Mouse (Mus musculus) gastrocnemius, postnatal 14 days (tissue): ENCODE results near the gene Camkv. TPM values are rescaled to one million over a fixed set of nuclear protein-coding genes. Genes with fewer than 3 reads are reported as not detected.

ENCODE experiments used
- DNase-seq: peaks from one replicate; pipeline ENCODE4 v3.0.0; 2021; ENCODE audit warnings: mixed read lengths
- intact Hi-C: fragments of 180-260 bp; cut with DNase I; formaldehyde crosslinking; loops from one replicate; pipeline ENCODE4 v1.15.1; 2025; ENCODE audit warnings: low total_unique reads
- total RNA-seq, 2 experiments: library from RNA; stranded (reverse); gene quantifications; 2 replicates each; pipeline ENCODE4 v1.2.3; 2021

Camkv gene
- total RNA-seq, 2 experiments from 2014 or later, result 0.16 to 0.24 TPM

DNA sequence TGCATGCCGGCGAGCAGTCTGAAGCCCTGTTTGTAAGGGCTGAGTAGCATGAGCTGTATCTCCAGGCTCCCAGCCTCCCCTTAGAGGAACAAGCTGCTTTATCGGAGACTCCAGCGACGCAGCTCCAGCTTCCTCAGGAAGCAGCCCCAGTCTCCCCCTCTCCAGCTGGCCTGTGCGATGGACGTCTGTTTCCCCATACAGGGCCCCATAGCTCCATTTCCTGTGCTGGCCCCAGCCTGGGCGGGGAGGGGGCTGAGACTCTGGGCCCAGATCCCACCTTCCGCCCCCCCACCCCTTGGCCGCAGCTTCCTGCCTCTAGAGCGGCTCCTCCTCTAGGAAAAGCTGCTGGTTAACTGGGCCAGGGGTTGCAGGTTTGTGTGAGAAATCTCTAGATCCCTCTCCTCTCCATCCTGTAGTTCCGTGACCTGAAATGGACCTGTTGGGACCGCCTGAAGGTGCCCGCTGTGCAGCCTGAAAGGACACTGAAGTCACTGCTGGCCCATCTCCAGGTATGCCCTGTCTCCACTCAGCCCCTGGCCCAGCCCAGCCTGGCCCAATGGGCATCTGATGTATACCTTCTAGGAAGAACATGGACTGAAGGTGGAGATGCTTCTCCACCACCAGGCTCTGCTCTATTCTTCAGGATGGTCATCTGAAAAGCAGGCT is 47.3 kb downstream of the Camkv start, which contains the start of gene Gm20661:
Gene Gm20661 (plus strand): TSS at position 378 of the 666 bp plus-strand sequence.
- intact Hi-C loops, result no loop called here
- peak; percentile 82 for DNase-seq

DNA sequence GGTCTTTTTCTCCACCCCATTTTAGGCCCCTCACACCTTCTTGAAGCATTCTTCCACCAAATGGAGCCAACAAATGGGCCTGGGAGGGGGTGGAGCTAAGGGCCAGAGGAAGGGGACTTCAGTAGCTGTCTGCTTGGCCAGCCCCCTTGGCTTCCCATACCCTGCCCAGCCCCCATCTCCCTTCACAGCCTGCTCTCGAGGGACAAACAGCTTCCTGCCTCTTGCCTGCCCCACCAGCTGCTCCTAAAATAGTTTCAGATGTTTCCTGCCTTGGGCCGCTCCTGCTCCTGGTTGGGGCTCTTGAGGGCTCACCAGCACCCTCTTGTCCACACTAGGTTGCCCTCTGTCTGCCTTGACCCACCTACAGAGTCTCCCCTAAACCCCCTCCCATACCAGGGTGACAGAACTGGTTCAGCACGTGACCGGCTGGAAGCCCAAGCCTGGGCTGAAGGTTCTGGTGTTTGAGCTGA is 48.0 kb downstream of the Camkv start:
- peak; percentile 88 for DNase-seq
- intact Hi-C loops, result no loop called here

DNA sequence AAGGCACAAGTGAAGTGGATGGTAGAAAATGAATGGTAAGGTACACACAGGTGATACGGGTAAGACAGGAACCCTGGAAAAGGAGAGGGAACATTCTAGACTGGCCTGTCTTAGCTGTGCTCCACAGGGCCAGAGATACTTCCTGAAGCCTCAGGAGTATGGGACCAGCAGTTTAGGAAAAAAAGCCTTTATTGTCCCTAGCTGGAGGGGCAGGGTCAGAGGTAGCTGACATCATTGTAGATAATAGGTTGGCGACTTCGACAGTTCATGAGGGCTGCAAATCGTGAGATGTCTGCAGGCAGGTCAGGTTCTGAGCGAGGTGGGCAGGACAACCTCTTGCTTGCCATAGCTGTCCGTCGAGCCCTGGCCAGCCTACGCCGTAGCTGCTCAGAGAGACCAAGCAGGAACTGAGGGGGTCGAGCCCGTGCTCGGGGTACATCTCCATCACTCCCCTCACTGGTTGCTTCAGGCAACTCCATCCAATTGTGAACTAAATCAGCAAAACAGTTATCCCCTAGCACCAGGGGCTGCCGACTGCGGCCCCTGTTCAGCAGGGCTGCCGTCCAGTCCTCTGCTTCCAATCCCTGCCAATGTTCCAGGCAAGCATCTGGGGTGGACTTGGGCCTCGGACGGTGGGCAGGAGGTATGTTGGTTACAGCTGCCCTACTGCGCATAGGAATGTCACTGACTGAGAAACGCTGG is 48.7 kb downstream of the Camkv start:
- DNase-seq, result no peak
- intact Hi-C loops, result no loop called here

DNA sequence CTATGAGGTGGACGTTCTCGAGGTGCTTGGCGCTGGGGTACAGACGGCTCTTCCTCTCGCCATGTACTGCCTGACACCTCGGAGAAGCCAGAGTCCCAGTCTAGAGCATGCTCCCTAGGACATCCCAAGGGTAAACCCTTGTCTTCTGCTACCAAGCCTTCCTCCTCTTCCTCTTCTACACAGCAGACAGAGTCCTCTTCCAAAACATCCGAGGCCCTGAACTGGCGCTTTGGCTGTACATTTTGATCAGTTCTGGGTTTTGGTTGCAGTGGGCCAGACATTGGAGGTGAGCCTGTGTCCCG is 49.2 kb downstream of the Camkv start:
- no peak for DNase-seq
- intact Hi-C loops, result no loop called here

DNA sequence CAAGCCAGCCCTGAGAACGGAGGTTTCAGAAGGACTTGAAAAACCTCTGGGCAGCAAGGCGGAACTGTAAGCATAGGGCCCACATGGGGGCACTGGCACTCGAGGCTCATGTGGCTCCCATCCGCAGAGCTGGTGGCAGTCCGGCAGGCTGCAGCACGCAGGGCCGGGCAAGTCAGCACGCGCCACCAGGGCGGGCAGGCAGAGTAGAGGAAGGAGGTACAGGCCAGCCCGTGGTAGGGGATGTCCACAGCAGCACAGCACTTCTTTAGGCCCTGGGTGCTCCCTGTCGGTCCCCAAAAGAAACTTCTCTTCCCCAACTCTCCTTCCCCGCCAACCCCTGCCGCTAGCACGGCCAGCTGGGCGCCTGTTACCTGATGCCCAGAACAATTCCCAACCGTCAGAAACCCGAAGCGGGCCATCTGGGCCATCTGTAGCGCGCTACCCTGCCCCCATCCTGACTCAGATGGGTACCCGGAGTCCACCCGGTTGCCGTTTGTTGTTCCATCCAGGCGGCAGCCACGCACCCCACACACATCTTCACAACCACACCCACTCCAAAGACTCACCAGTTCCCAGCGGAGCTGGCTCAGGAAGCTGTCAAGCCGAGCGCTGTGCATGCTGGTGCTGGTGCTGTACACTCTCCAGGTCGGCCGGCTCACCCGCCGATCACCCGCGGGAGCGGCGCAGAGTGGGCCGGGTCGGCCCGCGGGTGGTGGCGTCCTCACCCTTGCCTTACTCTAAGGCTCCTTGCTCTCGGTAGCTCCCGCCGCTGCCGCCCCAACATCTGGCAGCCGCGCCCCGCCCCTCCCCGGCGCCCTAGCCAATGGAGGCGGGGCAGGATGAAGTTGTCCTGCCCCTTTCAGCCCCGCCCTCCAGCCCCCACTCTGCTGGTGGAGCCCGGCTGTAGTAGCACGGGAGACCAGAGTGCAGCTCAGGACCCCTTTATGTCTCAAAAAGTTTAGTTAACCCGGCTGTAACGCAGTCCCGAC is 50.0 kb downstream of the Camkv start, which contains the start of gene Inka1:
Gene Inka1 (minus strand): TSS at position 749 of the 989 bp plus-strand sequence.
- peak; percentile 93 for DNase-seq
- intact Hi-C loops, result no loop called here

DNA sequence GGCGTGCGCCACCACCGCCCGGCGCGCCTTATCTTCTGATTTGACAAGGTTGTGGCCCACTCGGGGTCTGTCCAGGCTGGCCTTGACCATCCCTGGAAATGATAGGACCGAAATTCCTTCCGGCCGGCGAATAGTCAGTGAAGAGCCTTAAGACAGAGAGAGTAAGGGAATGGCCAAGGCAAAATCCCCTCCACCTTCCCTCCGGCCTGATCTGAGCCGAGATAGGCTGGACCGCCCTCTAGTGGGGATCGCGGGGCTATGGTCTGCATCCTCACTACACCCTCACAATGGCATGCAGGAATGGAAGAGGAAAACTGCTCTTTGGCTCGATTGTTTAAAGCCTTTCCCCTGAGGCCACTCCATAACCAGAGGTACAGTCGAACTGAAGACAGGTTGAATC is 50.9 kb downstream of the Camkv start:
- intact Hi-C loops, result no loop called here
- DNase-seq, result peak; percentile 87

DNA sequence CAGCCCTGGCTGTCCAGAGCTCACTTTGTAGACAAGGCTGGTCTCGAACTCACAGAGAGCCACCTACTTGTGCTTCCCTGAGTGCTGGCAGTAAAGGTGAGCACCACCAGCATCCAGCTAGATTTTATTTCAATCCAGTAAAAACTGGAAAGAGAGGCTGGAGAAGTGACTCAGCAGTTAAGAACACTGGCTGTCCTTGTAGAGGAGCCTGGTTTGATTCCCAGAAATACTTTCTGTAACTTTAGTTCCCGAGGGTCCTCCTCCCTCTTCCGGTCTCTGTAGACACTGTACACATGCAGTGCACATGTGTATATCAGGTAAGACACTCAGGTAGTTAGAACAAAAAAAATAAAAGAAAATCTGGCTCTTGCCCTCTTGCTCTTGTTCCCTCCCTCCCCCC is 52.5 kb downstream of the Camkv start:
- intact Hi-C loops, result no loop called here

DNA sequence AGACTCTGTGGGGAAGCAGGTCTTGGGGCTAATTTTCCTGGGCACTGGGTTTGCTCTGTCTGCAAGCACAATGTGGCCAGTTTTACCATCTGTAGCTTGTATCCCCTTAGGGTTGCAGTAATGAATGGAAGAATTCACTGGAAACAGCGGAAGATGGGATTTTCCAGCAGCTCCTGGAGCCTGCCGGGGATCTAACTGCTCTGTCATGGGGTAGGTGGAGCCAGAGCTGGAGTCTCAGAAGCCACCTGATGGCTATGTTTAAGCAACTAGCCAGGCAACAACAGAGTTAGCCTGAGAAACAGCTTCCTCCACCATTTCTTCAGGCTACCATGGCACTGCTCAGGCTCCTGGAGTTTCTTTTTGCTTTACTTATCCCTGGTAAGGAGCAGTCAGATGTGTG is 56.7 kb downstream of the Camkv start, which contains the start of gene Cdhr4:
Gene Cdhr4 (plus strand): TSS at position 301 of the 400 bp plus-strand sequence.
- no peak for DNase-seq
- intact Hi-C loops, result no loop called here

More for the DNA sequence above, 52.5 kb downstream of the Camkv start:
- no peak for DNase-seq

DNA sequence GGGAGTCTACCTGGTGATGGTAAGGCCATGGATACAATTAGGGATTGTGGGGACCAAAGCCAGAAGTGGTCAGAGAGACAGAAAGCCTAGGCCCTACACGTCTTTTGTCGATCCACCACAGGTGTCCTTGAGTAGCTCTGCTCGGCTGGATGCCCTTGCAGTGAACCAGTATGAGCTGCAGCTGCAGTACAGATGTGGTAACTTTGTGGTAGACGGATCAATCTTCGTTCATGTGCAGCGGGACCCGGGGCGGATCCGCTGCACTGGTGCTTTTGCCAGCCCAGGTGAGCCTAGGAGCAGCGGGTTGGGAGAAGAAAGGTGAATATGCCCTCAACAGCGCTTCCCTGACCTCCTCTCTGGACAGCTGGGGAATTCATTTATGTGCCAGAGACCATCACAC is 57.5 kb downstream of the Camkv start:
- intact Hi-C loops, result no loop called here
- no peak for DNase-seq

DNA sequence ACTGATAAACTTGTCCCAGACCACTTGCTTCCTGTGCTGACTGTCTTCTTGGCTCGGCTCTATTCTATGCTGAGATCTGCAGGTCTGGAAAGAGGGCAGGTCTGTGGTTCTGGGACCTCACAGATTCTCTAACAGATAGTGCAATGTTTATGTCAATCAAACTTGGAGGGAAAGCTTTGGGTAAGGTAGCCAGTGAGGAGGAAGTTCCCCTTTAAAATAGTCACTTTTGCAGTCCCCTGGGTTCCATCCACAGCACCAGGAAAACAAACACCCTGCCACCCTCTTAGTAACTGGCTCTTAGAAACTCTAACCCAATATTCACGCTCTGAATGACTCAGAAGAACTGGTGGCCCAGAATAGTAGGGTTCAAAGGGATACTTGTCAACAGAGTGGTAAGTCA is 59.0 kb downstream of the Camkv start:
- no peak for DNase-seq
- intact Hi-C loops, result no loop called here

DNA sequence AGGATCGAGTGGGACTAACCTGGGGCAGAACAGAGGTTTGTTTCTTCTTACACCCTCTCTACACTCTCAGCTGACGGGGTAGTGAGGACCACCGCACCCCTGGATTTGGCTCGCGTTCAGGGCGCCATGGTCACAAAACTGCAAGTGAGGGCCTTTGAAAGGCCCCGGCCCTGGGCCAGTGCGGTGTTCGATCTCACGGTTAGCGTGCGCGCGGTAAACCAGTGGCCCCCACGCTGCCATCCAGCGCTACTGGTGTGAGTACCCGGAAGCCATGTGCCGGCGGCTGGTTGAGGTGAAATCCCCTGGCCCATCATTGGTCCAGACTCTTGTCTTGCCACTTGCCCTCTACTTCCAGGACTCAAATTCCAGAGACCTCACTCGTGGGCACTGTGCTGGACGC is 60.0 kb downstream of the Camkv start:
- intact Hi-C loops, result no loop called here
- DNase-seq, result no peak

DNA sequence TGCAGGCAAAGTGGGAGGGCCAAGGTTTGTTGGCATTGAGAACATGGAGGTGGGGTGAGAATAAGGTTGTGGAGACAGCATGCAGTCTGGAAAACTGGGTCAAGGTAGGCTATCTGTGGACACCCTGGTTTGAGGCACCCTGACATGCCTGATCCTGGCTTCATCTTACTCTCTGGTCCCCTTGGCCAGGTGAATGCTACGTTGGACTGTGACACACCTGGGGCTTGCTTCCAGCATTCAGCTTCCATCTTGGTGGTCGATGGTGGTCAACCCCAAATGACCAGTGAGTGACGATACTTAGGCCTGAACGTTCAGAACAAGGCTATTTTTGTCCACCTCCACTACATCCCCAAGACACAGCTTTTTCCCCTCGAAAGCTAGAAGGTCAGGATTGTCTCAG is 60.6 kb downstream of the Camkv start, which contains the start of gene Gm20662:
Gene Gm20662 (plus strand): TSS at position 301 of the 400 bp plus-strand sequence.
- intact Hi-C loops, result no loop called here
- no peak for DNase-seq

Other genes starting within 250 kb of the Camkv start
- 10 to 100 TPM in 1 of 2 experiments, 1 to 10 TPM in 1; 8.4 to 10.6 TPM for gene Sema3f, start 225.2 kb upstream of the Camkv start, total RNA-seq
- gene Rbm5, start 164.7 kb upstream of the Camkv start, total RNA-seq, result 10 to 100 TPM; 30.9 to 40.5 TPM
- gene Rbm6, start 62.4 kb upstream of the Camkv start, total RNA-seq, result 10 to 100 TPM; 18.0 to 19.7 TPM
- gene Mon1a, start 47.5 kb upstream of the Camkv start, total RNA-seq, result 1 to 10 TPM; 5.9 to 6.7 TPM
- gene Mst1r, start 28.8 kb upstream of the Camkv start, total RNA-seq, result 1 to 10 TPM; 1.2 to 1.8 TPM
- gene Actl11, start 7.2 kb upstream of the Camkv start, total RNA-seq, result not detected
- 1 to 10 TPM in 1 of 2 experiments, under 1 TPM in 1; 0.97 to 1.1 TPM for gene Traip, start 14.5 kb downstream of the Camkv start, total RNA-seq
- gene Uba7, start 39.8 kb downstream of the Camkv start, total RNA-seq, result 1 to 10 TPM; 2.6 to 4.0 TPM
- under 1 TPM in 1 of 2 experiments, not detected in 1; 0.33 TPM for gene Gm20661, start 47.4 kb downstream of the Camkv start, total RNA-seq
- 1 to 10 TPM; 6.0 to 7.6 TPM for gene Inka1, start 50.2 kb downstream of the Camkv start, total RNA-seq
- gene Cdhr4, start 56.8 kb downstream of the Camkv start, total RNA-seq, result 1 to 10 TPM in 1 of 2 experiments, under 1 TPM in 1; 0.68 to 1.1 TPM
- not detected for gene Gm20662, start 60.7 kb downstream of the Camkv start, total RNA-seq
- 10 to 100 TPM; 26.3 to 28.8 TPM for gene Ip6k1, start 66.8 kb downstream of the Camkv start, total RNA-seq
- 1 to 10 TPM; 4.7 to 8.3 TPM for gene Gmppb, start 113.6 kb downstream of the Camkv start, total RNA-seq
- gene Amigo3, start 117.5 kb downstream of the Camkv start, total RNA-seq, result 1 to 10 TPM; 1.0 to 2.4 TPM
- not detected for gene Mst1, start 144.8 kb downstream of the Camkv start, total RNA-seq
- gene Rnf123, start 147.7 kb downstream of the Camkv start, total RNA-seq, result 100 to 1,000 TPM; 154 to 161 TPM
- gene Apeh, start 158.9 kb downstream of the Camkv start, total RNA-seq, result 10 to 100 TPM; 37.9 to 38.3 TPM